Mouse (Mus musculus) brain, adult 10 weeks (tissue): ENCODE measurements around the gene Kctd3. TPM values are rescaled to one million over a fixed set of nuclear protein-coding genes. Genes with fewer than 3 reads are reported as not detected.

Source experiments
- polyA plus RNA-seq: library from polyadenylated mRNA; stranded (reverse); fragments of 350-450 nt; fragmentation: Illumina TruSeq; extraction: RNeasy Lipid Tissue Mini Kit (QIAGEN cat#74804); gene quantifications from one replicate; pipeline ENCODE4 v1.2.3, GENCODE M21; 2015; ENCODE audit warnings: low read depth, low replicate concordance

The Kctd3 gene
- 69.0 TPM for polyA plus RNA-seq

DNA sequence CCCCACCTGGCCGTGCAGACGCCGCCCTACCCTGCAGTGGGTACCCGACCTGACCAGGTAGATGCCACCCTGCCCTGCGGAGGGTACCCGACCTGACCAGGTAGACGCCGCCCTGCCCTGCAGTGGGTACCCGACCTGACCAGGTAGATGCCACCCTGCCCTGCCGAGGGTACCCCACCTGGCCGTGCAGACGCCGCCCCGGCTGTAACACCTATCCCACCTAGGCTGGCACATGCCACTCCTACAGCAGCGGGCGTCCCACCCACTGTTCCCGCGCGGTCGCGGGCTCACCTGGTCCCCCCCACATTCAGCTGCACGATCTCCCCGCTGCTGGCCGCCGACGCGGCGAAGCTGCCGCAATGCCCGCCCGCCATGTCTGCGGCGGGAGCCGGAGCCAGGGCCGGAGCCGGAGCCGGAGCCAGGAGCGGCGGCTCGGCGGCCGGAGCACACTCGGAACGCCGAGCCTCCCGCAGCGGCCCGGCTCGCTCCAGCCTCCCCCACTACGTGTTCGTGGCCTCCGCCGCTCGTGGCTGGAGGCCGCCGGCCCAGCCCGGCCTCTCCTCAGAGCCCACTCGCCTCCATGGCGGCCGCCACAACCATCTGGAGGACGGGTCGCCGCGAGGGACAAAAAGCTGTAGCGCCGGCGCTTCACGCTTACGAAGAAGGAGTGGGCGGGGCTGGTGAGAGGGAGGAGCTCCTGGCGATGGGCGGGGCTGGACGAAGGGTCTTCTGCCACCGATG, at the start of gene Kctd3:
Kctd3 (minus strand) TSS at position 603 of the 741 bp plus-strand sequence.

